Mouse (Mus musculus): ENCODE results near the gene Tor4a. TPM values are rescaled to one million over a fixed set of nuclear protein-coding genes. Genes with fewer than 3 reads are reported as not detected.

Tor4a gene
- polyA plus RNA-seq, 1 experiment from 2014 or later, result 16.8 TPM

GRCm38 (mm10) chr2:25214444-25214843, 17.8 kb upstream of the Tor4a start, which contains the start of gene Stpg3:
TSS of gene Stpg3 (minus strand) at chr2:25214637.
- Histone ChIP-seq H3K9ac (replicated peaks; ENCODE audit: low read length) (no peak within 1 kb of the TSS; the same call in 1 of the 2 replicates), H3K36me3 (ENCODE audit: insufficient read depth, low read length) (no peaks in the 10 kb centered on the region), H3K27ac (ENCODE audit: low read length) (peak within 1 kb of the TSS; percentile 13; the same call in 1 of the 2 replicates), H3K4me3 (ENCODE audit: low read length) (no peak within 1 kb of the TSS), H3K4me1 (ENCODE audit: insufficient read depth, low read length) (peaks cover 16% of the 10 kb centered on the region), H3K4me2 (replicated peaks; ENCODE audit: low read depth, low read length) (no peak within 1 kb of the TSS), H3K9me3 (ENCODE audit: low read length) (no peaks in the 10 kb centered on the region), H3K27me3 (ENCODE audit: insufficient read depth, low read length) (no peaks in the 10 kb centered on the region)
- ATAC-seq (ENCODE audit: low FRiP score, low TSS enrichment), result peak; percentile 55; the same call in 1 of the 2 replicates
- 50% methylated on average over 3 of the region's 3 CpGs for WGBS

GRCm38 (mm10) chr2:25213266-25213865, 16.7 kb upstream of the Tor4a start:
- no peak overlapping the region for H3K4me3 ChIP-seq (ENCODE audit: low read length)
- H3K4me2 ChIP-seq (replicated peaks; ENCODE audit: low read depth, low read length), result no peak overlapping the region
- WGBS, result 72% methylated on average over 23 of the region's 23 CpGs
- H3K9me3 ChIP-seq (ENCODE audit: low read length), result no peaks in the 10 kb centered on the region
- ATAC-seq (ENCODE audit: low FRiP score, low TSS enrichment), result no peak
- no peak overlapping the region for H3K27ac ChIP-seq (ENCODE audit: low read length)
- H3K9ac ChIP-seq (replicated peaks; ENCODE audit: low read length), result no peak overlapping the region
- peaks cover 6% of the 10 kb centered on the region; the same call in 1 of the 2 replicates for H3K36me3 ChIP-seq (ENCODE audit: insufficient read depth, low read length)
- no peaks in the 10 kb centered on the region for H3K27me3 ChIP-seq (ENCODE audit: insufficient read depth, low read length)
- H3K4me1 ChIP-seq (ENCODE audit: insufficient read depth, low read length), result peaks cover 23% of the 10 kb centered on the region

GRCm38 (mm10) chr2:25211121-25211670, 14.5 kb upstream of the Tor4a start, which contains the start of gene Nelfb:
TSS of gene Nelfb (minus strand) at chr2:25211489.
- peaks cover 23% of the 10 kb centered on the region for H3K4me1 ChIP-seq (ENCODE audit: insufficient read depth, low read length)
- no peaks in the 10 kb centered on the region for H3K27me3 ChIP-seq (ENCODE audit: insufficient read depth, low read length)
- peak; percentile 94 for ATAC-seq (ENCODE audit: low FRiP score, low TSS enrichment)
- H3K27ac ChIP-seq (ENCODE audit: low read length), result peak within 1 kb of the TSS; percentile 90
- H3K9ac ChIP-seq (replicated peaks; ENCODE audit: low read length), result peak within 1 kb of the TSS; percentile 96
- H3K4me3 ChIP-seq (ENCODE audit: low read length), result peak within 1 kb of the TSS; percentile 90
- WGBS, result 0% methylated on average over 44 of the region's 44 CpGs
- peaks cover 15% of the 10 kb centered on the region; the same call in 1 of the 2 replicates for H3K36me3 ChIP-seq (ENCODE audit: insufficient read depth, low read length)
- H3K4me2 ChIP-seq (replicated peaks; ENCODE audit: low read depth, low read length), result peak within 1 kb of the TSS; percentile 92
- H3K9me3 ChIP-seq (ENCODE audit: low read length), result no peaks in the 10 kb centered on the region

- Histone ChIP-seq H3K4me2 (replicated peaks; ENCODE audit: low read depth, low read length) (peak overlapping the region; percentile 92), H3K9ac (replicated peaks; ENCODE audit: low read length) (peak overlapping the region; percentile 96), H3K36me3 (ENCODE audit: insufficient read depth, low read length) (peaks cover 20% of the 10 kb centered on the region; the same call in 1 of the 2 replicates), H3K27ac (ENCODE audit: low read length) (peak overlapping the region; percentile 90), H3K9me3 (ENCODE audit: low read length) (no peaks in the 10 kb centered on the region), H3K4me1 (ENCODE audit: insufficient read depth, low read length) (peaks cover 23% of the 10 kb centered on the region), H3K4me3 (ENCODE audit: low read length) (peak overlapping the region; percentile 90), H3K27me3 (ENCODE audit: insufficient read depth, low read length) (no peaks in the 10 kb centered on the region)
- ATAC-seq (ENCODE audit: low FRiP score, low TSS enrichment), result peak; percentile 32
- 0% methylated on average over 24 of the region's 24 CpGs for WGBS
Measured at GRCm38 (mm10) chr2:25210686-25211085, 14.0 kb upstream of the Tor4a start.

- H3K27ac ChIP-seq (ENCODE audit: low read length), result no peak overlapping the region
- WGBS, result 73% methylated on average over 1 of the region's 1 CpGs
- no peak for ATAC-seq (ENCODE audit: low FRiP score, low TSS enrichment)
- no peaks in the 10 kb centered on the region for H3K9me3 ChIP-seq (ENCODE audit: low read length)
- H3K9ac ChIP-seq (replicated peaks; ENCODE audit: low read length), result no peak overlapping the region
- peaks cover 50% of the 10 kb centered on the region for H3K36me3 ChIP-seq (ENCODE audit: insufficient read depth, low read length)
- no peak overlapping the region for H3K4me2 ChIP-seq (replicated peaks; ENCODE audit: low read depth, low read length)
- no peak overlapping the region for H3K4me3 ChIP-seq (ENCODE audit: low read length)
- no peaks in the 10 kb centered on the region for H3K27me3 ChIP-seq (ENCODE audit: insufficient read depth, low read length)
- H3K4me1 ChIP-seq (ENCODE audit: insufficient read depth, low read length), result peaks cover 23% of the 10 kb centered on the region
Measured at GRCm38 (mm10) chr2:25207593-25207992, 10.9 kb upstream of the Tor4a start.

GRCm38 (mm10) chr2:25203631-25204214, 7.0 kb upstream of the Tor4a start:
- Histone ChIP-seq H3K27me3 (ENCODE audit: insufficient read depth, low read length) (no peaks in the 10 kb centered on the region), H3K36me3 (ENCODE audit: insufficient read depth, low read length) (peaks cover 76% of the 10 kb centered on the region), H3K27ac (ENCODE audit: low read length) (no peak overlapping the region), H3K9ac (replicated peaks; ENCODE audit: low read length) (no peak overlapping the region), H3K4me1 (ENCODE audit: insufficient read depth, low read length) (0 out of 2 replicates have a peak, but pooled peaks cover 5% of the 10 kb centered on the region), H3K4me2 (replicated peaks; ENCODE audit: low read depth, low read length) (no peak overlapping the region), H3K4me3 (ENCODE audit: low read length) (no peak overlapping the region), H3K9me3 (ENCODE audit: low read length) (no peaks in the 10 kb centered on the region)
- 61% methylated on average over 4 of the region's 4 CpGs for WGBS
- ATAC-seq (ENCODE audit: low FRiP score, low TSS enrichment), result no peak

GRCm38 (mm10) chr2:25200631-25201030, 3.9 kb upstream of the Tor4a start:
- WGBS, result 91% methylated on average over 2 of the region's 2 CpGs
- Histone ChIP-seq H3K27ac (ENCODE audit: low read length) (no peak overlapping the region), H3K4me3 (ENCODE audit: low read length) (no peak overlapping the region), H3K9ac (replicated peaks; ENCODE audit: low read length) (no peak overlapping the region), H3K9me3 (ENCODE audit: low read length) (no peaks in the 10 kb centered on the region), H3K27me3 (ENCODE audit: insufficient read depth, low read length) (peaks cover 2% of the 10 kb centered on the region; the same call in 1 of the 2 replicates), H3K36me3 (ENCODE audit: insufficient read depth, low read length) (peaks cover 61% of the 10 kb centered on the region), H3K4me1 (ENCODE audit: insufficient read depth, low read length) (peaks cover 19% of the 10 kb centered on the region; the same call in 1 of the 2 replicates), H3K4me2 (replicated peaks; ENCODE audit: low read depth, low read length) (no peak overlapping the region)
- no peak for ATAC-seq (ENCODE audit: low FRiP score, low TSS enrichment)

- Histone ChIP-seq H3K4me1 (ENCODE audit: insufficient read depth, low read length) (peaks cover 40% of the 10 kb centered on the region), H3K27me3 (ENCODE audit: insufficient read depth, low read length) (peaks cover 12% of the 10 kb centered on the region), H3K9me3 (ENCODE audit: low read length) (no peaks in the 10 kb centered on the region), H3K4me2 (replicated peaks; ENCODE audit: low read depth, low read length) (no peak overlapping the region), H3K36me3 (ENCODE audit: insufficient read depth, low read length) (peaks cover 35% of the 10 kb centered on the region), H3K4me3 (ENCODE audit: low read length) (no peak overlapping the region), H3K27ac (ENCODE audit: low read length) (no peak overlapping the region), H3K9ac (replicated peaks; ENCODE audit: low read length) (no peak overlapping the region)
- no peak for ATAC-seq (ENCODE audit: low FRiP score, low TSS enrichment)
Measured at GRCm38 (mm10) chr2:25197946-25198345, 1.3 kb upstream of the Tor4a start.

GRCm38 (mm10) chr2:25197191-25197590, 505 bp upstream of the Tor4a start:
- H3K9ac ChIP-seq (replicated peaks; ENCODE audit: low read length), result no peak overlapping the region
- peak overlapping the region; percentile 48; the same call in 1 of the 2 replicates for H3K4me3 ChIP-seq (ENCODE audit: low read length)

More at GRCm38 (mm10) chr2:25197191-25197590, 505 bp upstream of the Tor4a start:
- Histone ChIP-seq H3K27me3 (ENCODE audit: insufficient read depth, low read length) (peaks cover 12% of the 10 kb centered on the region), H3K27ac (ENCODE audit: low read length) (peak overlapping the region; percentile 88), H3K4me1 (ENCODE audit: insufficient read depth, low read length) (peaks cover 40% of the 10 kb centered on the region), H3K36me3 (ENCODE audit: insufficient read depth, low read length) (peaks cover 28% of the 10 kb centered on the region), H3K4me2 (replicated peaks; ENCODE audit: low read depth, low read length) (peak overlapping the region; percentile 70), H3K9me3 (ENCODE audit: low read length) (no peaks in the 10 kb centered on the region)
- WGBS, result 16% methylated on average over 2 of the region's 2 CpGs
- no peak for ATAC-seq (ENCODE audit: low FRiP score, low TSS enrichment)
